Mouse (Mus musculus): ENCODE data around the gene Sdk1.

- TF ChIP-seq ZNF384 (IDR thresholded peaks at IDR 0.05; ENCODE audit: low read depth, low read length) (no peak), NELFE (IDR thresholded peaks at IDR 0.05; ENCODE audit: low read depth, low read length) (no peak), BHLHE40 (IDR thresholded peaks at IDR 0.05; ENCODE audit: low read depth, low read length) (no peak), UBTF (IDR thresholded peaks at IDR 0.05; ENCODE audit: low read depth, low read length) (no peak), CTCF (conservative IDR thresholded peaks at IDR 0.05 in 1 of 2, IDR thresholded peaks at IDR 0.05 in 1 of 2; ENCODE audit: low read depth in 2 of 2, low read length in 2 of 2) (peak in 1 of 2 experiments; percentile 42; a peak in 2 of 4 replicates), ZC3H11A (IDR thresholded peaks at IDR 0.05; ENCODE audit: low read depth, low read length) (no peak), POLR2A (IDR thresholded peaks at IDR 0.05; ENCODE audit: low read depth, low read length) (no peak), SIN3A (IDR thresholded peaks at IDR 0.05; ENCODE audit: low read length) (no peak), ELF1 (IDR thresholded peaks at IDR 0.05; ENCODE audit: low read depth, low read length) (no peak), GABPA (IDR thresholded peaks at IDR 0.05; ENCODE audit: insufficient replicate concordance, low read depth, low read length) (no peak)
Observed at GRCm38 (mm10) chr5:142080661-142081060, 839.4 kb downstream of the Sdk1 start.

All from CH12.LX (cell line).